Mouse (Mus musculus) left cerebral cortex, postnatal 25 days (tissue): ENCODE measurements around the gene Atp13a1. TPM values are rescaled to one million over a fixed set of nuclear protein-coding genes. Genes with fewer than 3 reads are reported as not detected.

Experiments used
- DNase-seq, 2 experiments: peaks; one replicate each; pipeline ENCODE4 v3.0.0; 2022; ENCODE audit warnings: low spot score in 2 of 2, mixed read lengths in 1 of 2
- intact Hi-C: fragments of 180-260 bp; cut with DNase I; formaldehyde crosslinking; loops from one replicate; pipeline ENCODE4 v1.15.1; 2025
- total RNA-seq, 2 experiments: library from RNA; stranded (reverse); gene quantifications; 2 replicates each; pipeline ENCODE4 v1.2.3; 2021

Gene Atp13a1
- total RNA-seq, 2 experiments from 2014 or later = 36.4 to 40.1 TPM

- no peak for DNase-seq
- intact Hi-C loops = no loop called here
These were observed 6.7 kb downstream of the Atp13a1 start for GRCm38 (mm10) chr8:69797661-69798060.

- intact Hi-C loops = no loop called here
- no peak for DNase-seq
These were observed 8.3 kb downstream of the Atp13a1 start for GRCm38 (mm10) chr8:69799261-69799660.

GRCm38 (mm10) chr8:69799946-69800345 lies 9.0 kb downstream of the Atp13a1 start:
- intact Hi-C loops = no loop called here

GRCm38 (mm10) chr8:69801796-69802195 lies 10.8 kb downstream of the Atp13a1 start:
- intact Hi-C loops = no loop called here
- DNase-seq = no peak

More at GRCm38 (mm10) chr8:69799946-69800345, 9.0 kb downstream of the Atp13a1 start:
- DNase-seq = no peak

- intact Hi-C loops = no loop called here
- DNase-seq = no peak
These were observed 11.3 kb downstream of the Atp13a1 start for GRCm38 (mm10) chr8:69802216-69802615.

- DNase-seq = no peak
- intact Hi-C loops = no loop called here
These were observed 12.4 kb downstream of the Atp13a1 start for GRCm38 (mm10) chr8:69803366-69803765.

- intact Hi-C loops = no loop called here
- DNase-seq = no peak
These were observed 13.6 kb downstream of the Atp13a1 start for GRCm38 (mm10) chr8:69804537-69804936.

- intact Hi-C loops = no loop called here
These were observed 14.1 kb downstream of the Atp13a1 start for GRCm38 (mm10) chr8:69805086-69805485.

GRCm38 (mm10) chr8:69805491-69805890 lies 14.5 kb downstream of the Atp13a1 start:
- no peak for DNase-seq

More at GRCm38 (mm10) chr8:69805086-69805485, 14.1 kb downstream of the Atp13a1 start:
- DNase-seq = no peak

GRCm38 (mm10) chr8:69807236-69807635 lies 16.3 kb downstream of the Atp13a1 start:
- DNase-seq = no peak
- intact Hi-C loops = no loop called here

More at GRCm38 (mm10) chr8:69805491-69805890, 14.5 kb downstream of the Atp13a1 start:
- intact Hi-C loops = no loop called here

- intact Hi-C loops = no loop called here
- DNase-seq = peak; percentile 53 to 68
These were observed 17.3 kb downstream of the Atp13a1 start, which contains the start of gene Gmip for GRCm38 (mm10) chr8:69808094-69808863. Gene Gmip (plus strand): TSS chr8:69808679.

GRCm38 (mm10) chr8:69808864-69809403 lies 18.0 kb downstream of the Atp13a1 start:
- DNase-seq = peak in 1 of 2 experiments; percentile 31
- intact Hi-C loops = no loop called here

GRCm38 (mm10) chr8:69809820-69810219 lies 18.9 kb downstream of the Atp13a1 start:
- intact Hi-C loops = no loop called here
- DNase-seq = no peak

- DNase-seq = no peak
- intact Hi-C loops = no loop called here
These were observed 23.9 kb downstream of the Atp13a1 start for GRCm38 (mm10) chr8:69814881-69815280.

GRCm38 (mm10) chr8:69815396-69815795 lies 24.4 kb downstream of the Atp13a1 start:
- intact Hi-C loops = no loop called here
- DNase-seq = no peak

- no peak for DNase-seq
- intact Hi-C loops = no loop called here
These were observed 29.5 kb downstream of the Atp13a1 start for GRCm38 (mm10) chr8:69820466-69820865.

- DNase-seq = no peak
- intact Hi-C loops = no loop called here
These were observed 31.0 kb downstream of the Atp13a1 start for GRCm38 (mm10) chr8:69821971-69822385.

GRCm38 (mm10) chr8:69822386-69823191 lies 31.6 kb downstream of the Atp13a1 start, which contains the start of gene Lpar2:
Gene Lpar2 (plus strand): TSS chr8:69822429.
- intact Hi-C loops = no loop called here
- DNase-seq = no peak

GRCm38 (mm10) chr8:69826371-69826770 lies 35.4 kb downstream of the Atp13a1 start:
- intact Hi-C loops = no loop called here
- no peak for DNase-seq

GRCm38 (mm10) chr8:69832298-69832853 lies 41.4 kb downstream of the Atp13a1 start, which contains the start of gene Pbx4:
Gene Pbx4 (plus strand): TSS chr8:69832491.
- intact Hi-C loops = no loop called here
- peak; percentile 92 to 99 for DNase-seq
